Mouse (Mus musculus): ENCODE measurements at regions not wholly inside any gene's neighbourhood (a gene's known extent, or its start where the extent isn't known, plus 50 kb on each side); places are given as distances from the start of the nearest gene placed in this dataset.

- intact Hi-C loops (cut with DNase I): no loop called here
Measured at GRCm38 (mm10) chr14:114804643-114805042, 287.4 kb upstream of the Gpc5 start.

DNA sequence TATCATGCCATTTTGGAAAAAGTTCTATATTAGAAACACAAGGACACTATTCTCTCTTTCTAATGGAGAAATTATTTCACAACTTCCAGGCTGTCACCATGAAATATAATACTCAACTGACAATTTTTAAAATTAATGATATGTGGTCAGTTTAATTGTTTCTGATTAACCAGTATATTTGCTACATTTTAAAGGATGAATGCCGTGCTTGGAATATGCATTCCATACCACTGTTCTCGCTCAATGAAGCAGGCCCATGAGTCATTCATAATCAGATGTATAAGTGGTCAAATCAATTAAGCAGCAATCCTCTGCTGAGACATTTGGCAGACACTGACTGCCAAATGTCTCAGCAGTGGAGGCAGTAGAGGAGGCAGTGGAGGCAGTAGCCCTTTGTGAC lies 283.4 kb upstream of the Gpc5 start:
- intact Hi-C loops (cut with DNase I): no loop called here

DNA sequence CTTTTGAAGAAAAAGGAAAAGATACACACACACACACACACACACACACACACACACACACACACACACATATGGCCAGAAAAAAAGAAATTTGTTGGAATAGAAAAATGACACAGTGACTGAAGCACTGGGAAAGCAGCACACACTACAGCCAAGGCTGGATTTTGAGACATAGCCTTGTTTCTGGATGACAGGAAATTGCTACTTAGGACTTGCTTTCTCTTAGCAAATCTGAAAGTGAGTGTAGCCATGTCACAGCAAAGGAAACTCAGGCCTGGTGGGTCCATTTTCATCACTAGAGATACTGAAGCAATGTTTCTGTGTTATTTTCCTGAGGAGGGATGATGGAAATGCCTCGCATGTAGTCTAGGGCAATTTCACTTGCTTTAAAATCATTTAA lies 271.3 kb upstream of the Gpc5 start:
- intact Hi-C loops (cut with DNase I): no loop called here

- intact Hi-C loops (cut with DNase I): no loop called here
Measured at GRCm38 (mm10) chr14:114821098-114821594, 270.9 kb upstream of the Gpc5 start.

GRCm38 (mm10) chr14:114821672-114822071 lies 270.3 kb upstream of the Gpc5 start:
- intact Hi-C loops (cut with DNase I): no loop called here

DNA sequence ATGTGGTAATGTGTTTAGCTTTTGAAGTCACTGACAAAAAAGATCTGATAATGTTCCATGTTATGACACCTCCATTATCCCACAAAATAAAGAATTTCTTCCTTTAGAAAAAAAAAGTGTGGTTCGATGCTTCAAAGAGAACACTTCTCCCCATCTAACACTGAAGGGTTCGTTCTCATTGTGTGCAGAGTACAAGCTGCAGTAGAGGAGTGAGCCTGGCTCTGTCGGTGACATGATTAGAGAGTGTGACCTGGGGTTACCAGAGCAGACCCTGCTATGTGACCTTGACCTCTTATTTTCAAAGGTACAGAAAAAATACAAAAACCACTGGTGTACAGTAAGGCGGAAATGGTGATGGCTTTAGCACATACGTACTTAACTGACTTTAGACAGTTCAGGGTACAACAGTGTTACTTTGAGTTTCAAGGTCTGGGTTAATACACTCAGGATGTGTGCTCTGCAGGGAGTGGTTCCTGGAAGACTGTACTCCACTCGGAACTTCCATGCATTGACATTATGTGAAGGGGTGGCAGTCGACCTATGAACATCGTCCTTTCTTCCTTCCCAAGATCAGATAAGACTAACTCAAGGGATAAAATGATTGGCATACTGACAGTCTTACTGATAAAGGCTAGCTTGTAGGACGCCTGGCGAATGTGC lies 265.2 kb upstream of the Gpc5 start:
- intact Hi-C loops (cut with DNase I): no loop called here

DNA sequence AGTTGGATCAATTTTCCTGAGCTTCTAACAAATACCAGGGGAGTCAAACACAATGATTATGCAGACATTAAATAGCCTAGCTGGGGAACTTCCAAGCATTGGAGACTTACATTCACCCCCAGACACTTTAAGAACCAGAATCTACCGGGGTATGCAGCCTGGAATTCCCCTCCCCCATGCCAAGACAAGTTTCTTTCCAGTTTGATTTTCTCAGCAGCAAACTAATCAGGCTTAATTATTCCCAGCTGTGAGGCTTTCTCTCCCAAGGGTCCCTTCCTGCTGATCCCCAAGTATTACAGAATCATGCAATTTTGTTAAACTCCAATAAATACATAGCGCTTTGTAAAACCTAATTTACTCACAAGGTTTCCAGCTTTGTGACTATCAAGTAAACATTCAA lies 262.7 kb upstream of the Gpc5 start:
- intact Hi-C loops (cut with DNase I): no loop called here

DNA sequence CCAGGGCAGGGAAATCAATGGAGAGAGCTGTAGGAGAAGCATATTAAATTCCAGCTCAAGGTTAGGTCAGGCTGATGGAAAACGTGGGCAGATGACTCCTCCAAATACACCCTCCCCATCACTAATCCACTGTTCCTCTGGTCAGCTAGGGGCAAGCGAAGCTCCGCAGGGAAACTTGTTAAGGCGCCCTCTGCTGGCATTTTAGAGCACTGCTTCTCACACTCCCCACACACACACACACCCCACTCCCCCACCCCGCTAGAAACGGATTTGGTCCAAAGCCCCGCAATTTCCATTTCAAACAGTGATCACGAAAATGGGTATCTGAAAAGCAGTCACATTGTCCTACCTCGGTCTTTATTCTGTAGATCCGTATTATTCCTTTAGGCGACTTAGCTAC lies 259.0 kb upstream of the Gpc5 start:
- intact Hi-C loops (cut with DNase I): no loop called here

DNA sequence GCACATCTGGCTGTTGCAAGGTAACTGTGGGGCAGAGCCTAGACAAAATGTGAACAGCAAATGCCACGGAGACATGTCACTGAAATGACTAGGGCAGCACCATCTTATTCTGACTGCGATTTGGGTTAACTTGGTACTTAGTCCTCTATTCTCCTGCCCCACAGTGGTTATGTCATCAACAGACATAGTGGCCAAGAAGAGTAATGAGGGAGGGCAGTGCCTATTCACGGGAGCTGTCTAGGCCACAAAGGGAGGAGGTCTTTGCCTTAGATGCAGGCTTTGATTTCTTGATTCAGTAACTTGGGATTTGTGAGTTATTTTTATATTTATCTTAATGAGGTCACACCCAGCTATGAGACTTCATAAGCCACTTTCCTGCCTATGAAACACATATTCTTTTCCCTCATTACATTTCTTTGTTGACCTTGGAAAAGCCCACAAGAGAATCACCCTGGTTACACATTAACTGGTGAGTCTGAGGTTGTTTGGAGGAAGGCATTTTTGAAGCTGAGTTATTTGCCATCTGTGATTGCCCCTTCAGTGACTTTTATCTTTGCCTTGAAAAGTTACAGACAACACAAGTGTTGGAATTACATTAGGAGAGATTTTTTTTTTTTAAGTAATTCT lies 255.2 kb upstream of the Gpc5 start:
- intact Hi-C loops (cut with DNase I): no loop called here

GRCm38 (mm10) chr14:114837652-114838276 lies 254.3 kb upstream of the Gpc5 start:
- intact Hi-C loops (cut with DNase I): no loop called here

DNA sequence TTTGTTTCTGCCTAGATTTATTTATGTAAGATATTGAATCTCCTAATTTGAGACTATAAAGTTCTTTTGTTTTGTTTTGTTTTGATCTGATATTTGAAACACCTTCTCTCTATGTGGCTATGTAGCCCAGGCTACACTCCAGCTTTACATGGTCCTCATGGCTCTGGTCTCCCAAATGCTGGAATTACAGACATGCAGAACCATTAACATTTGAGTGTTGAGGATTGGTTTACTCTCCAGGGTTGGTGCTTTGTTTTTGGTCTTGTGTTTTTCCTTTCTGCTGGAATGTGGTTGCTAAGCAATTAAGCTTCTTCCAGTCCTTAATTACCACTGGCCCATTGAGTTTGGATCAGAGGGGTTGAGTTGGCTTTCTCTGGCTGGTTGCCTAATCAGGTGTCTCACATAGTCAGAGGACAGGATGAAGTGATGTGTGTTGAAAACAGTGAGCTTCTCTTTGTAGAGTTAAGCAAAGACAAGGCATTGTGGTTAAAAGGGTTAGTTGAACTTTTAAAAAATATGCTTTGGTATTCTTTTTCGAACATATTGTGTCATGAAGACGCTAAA lies 252.6 kb upstream of the Gpc5 start:
- intact Hi-C loops (cut with DNase I): no loop called here

DNA sequence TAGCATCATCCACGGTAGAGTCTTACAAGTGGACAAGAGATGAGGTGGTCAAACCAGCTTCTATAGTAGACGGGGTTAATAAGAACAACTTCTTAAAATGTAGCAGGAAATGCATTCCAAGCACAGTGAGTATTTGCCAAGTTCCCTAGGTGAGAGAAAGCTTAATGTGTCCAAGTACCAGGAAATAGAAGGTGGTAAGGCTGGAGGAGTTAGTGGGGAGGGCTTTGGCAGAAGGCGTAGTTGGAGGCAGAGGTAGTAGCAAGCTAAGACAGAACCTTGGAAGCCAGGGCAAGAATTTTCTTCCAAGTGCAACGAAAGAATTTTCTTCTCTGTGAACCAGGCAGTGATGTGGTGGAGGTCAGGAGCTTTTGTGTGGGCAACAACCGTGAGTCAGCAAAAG lies 251.2 kb upstream of the Gpc5 start:
- intact Hi-C loops (cut with DNase I): no loop called here

DNA sequence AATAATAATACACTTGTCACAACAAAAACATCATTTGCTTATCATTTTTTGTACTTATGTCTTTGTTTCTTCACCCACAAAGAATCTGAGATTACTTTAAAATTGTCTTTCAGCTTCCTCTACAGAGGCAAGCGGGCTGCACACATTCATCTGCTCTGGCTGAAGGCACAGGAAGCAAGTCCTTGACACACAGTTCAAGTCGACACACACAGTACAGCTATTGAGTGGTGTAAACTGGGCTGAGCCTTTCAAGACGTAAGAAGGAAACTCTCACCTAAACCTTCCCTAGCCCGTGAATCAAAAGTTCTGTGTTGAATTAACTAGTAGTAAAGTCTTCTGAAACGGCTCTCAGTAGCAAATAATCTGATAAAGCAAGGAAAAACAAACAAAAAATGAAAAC lies 250.5 kb upstream of the Gpc5 start:
- intact Hi-C loops (cut with DNase I): no loop called here

DNA sequence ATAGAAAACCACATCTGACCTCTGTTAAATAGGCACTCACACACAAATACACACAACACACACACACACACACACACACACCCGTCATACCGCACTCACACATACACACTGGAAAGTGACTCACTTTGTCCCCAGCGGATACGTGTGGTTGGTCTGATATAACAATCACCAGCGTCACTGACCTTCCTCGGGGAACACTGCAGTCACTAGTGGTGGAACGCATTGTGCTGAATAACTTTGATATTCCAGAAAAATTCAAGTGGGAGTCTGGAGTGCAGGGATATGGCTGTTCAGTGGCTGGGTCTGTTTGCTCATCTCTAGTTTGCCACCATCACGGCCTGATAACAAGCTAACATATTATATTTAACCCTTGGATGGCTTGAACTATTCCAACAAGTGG lies 249.7 kb upstream of the Gpc5 start:
- intact Hi-C loops (cut with DNase I): no loop called here

- intact Hi-C loops (cut with DNase I): no loop called here
Measured at GRCm38 (mm10) chr14:114843105-114843743, 248.8 kb upstream of the Gpc5 start.

DNA sequence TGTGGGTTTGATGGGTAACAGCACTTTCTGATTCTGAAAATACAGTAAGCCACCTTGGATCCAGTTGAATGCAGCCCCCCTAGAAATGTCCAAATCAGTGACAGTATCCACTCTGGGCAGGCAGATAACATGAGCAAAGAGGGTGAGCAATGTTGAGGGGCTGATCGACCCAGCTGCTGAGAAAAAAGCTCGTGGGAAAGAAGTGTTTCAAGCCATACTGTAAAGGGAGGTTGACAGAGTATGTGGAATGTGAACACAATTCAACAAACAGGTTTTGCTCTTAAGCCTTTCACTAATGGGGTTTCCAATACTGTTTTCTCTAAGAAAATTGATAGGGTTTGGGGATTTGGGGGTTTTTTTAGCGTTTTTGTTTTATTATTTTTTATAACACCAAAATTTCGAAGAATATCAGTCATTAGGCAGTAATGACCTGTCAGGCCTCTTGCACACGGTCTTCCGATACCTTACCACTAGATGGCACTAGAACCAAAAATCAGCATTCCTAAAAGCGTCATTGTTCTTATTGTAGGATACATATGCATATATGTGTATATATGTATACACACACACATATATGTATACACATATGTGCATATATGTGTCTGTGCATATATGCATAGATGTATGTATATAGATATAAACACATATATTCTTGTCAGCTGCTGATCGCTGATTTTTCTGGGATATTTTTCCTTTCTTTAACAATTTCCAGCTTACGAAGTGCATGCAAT lies 237.5 kb upstream of the Gpc5 start:
- intact Hi-C loops (cut with DNase I): loop anchor here (2.0 to 5.0 kb wide), 2 partner anchors 58 to 128 kb away; no protein-coding TSS in a partner anchor

DNA sequence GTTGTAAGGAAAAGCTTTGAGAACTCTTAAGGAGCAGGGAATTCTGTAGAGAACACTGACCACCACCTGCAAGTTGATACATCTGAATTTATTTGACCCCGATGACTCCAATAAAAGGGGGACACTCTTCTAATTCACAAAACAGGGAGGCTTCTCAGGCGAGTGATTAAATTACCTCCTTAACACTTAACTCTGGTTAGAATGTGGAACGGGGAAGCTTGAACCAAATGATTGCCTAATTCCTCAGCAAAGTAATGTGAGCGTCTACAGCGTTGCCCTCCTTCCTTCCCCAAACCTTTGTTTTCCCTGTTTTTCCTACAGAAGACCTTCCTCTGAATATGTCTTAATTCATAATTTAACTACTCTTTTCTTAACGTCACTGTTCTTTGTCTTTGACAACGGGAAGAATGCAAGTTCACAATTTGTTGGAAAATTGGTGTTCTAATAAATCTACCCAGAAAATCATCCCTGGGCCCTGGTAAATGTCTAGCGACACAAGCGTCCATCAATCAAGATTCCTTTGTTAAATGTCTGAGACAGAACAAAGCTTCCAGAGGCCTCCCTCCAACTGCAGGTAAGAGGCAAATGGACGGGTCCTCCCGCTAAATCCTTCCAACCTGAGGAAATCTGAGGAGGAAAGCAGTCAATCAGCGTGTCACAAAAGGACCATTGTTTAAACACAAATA lies 236.8 kb upstream of the Gpc5 start:
- intact Hi-C loops (cut with DNase I): loop anchor here (2.0 kb wide), 1 partner anchor 58 kb away; no protein-coding TSS in a partner anchor

- intact Hi-C loops (cut with DNase I): loop anchor here (2.0 kb wide), 1 partner anchor 57 kb away; no protein-coding TSS in a partner anchor
Measured at GRCm38 (mm10) chr14:114855746-114856145, 236.3 kb upstream of the Gpc5 start.

DNA sequence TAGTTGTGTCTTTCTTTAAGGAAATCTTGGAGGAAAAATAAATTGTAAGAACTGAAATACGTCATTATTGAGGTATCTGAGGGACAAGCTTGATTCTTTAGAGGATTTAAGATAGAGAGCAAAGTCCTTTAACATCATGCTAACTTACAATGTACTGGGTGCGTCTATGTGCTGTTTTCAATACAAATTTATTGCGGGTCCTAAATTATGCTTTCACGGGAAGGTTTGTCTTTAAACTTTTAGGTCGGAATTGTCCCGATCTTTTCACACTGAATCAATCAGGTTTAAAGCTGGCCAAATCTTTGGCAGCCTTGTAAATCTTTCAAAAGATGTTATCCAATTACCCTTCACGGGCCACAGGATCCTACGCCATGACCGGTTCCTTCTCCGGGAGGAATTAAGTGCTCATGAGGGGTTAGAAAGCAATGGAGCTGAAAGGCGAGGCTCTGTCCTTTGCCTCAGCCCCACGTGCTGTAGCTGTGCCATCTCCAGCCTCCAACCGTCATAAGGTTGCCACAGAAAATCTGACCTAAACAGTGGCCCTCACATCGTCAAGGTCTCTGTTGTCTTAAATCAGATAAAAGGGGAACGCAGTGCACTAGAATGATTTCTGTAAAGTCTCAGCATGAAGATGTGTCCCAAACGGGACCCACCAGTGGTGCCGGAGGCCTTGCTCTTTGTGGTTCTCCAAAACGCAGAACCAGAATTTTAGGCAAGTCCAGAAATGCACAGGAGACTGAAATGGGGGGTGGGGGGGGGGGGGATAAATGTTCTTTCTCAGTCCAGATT lies 235.6 kb upstream of the Gpc5 start:
- intact Hi-C loops (cut with DNase I): no loop called here

DNA sequence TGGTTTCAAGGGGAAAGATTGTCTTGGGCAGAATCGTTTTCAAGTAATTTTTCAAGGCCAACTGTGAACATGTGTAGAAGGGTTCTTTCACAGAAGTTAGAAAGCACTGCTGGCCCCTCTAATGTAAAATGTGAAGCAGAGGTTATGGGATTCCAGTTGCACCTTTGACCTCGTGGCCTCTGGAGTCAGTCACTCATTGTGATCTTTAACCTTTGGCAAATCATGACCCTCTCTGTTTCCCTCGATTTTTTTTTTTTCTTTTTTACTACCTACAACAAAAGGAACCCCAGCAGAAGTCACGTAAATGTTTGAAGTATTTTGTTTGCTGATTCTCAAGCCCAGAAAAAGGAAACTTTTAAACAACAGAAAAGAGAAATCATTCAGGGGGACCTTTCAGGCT lies 234.8 kb upstream of the Gpc5 start:
- intact Hi-C loops (cut with DNase I): no loop called here
